Mouse (Mus musculus): ENCODE data around the gene Ube2g2. TPM values are rescaled to one million over a fixed set of nuclear protein-coding genes. Genes with fewer than 3 reads are reported as not detected.

Ube2g2 gene
- polyA plus RNA-seq, 1 experiment from 2014 or later: 36.4 TPM

DNA sequence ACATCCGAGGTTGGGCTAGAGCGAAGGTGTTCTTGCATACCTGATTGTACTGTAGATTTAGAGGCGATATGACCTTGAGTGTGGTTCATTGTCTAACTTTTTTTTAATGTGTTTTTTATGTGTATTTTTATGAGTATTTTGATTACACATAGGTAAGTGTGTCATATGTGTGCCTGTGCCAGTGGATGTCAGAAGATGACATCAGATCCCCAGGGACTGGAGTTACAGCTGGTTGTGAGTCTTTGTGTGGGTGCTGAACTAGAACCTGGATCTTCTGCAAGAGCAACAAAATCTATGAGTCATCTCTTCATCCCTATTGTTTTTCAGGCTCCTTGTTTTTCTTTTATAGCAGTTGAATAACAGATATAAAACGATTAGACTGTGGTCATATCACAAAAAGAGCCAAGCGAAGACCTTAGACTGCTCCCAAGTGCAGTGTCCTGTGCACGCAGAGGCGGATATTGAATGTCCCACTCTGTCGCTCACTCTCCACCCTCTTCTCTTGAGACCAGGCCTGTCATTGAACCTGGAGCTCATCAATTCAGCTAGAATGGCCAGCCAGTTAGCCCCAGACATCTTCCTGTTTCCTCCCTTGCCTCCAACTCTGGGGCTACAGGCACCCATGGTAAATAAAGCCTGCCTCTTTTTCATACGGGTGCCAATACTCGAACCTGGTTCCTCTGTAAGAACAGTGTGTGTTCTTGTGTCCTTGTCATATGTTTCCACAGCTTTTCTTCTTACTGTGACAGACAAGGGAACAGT is 1.7 kb downstream of the Ube2g2 start:
- no peak for TF ChIP-seq CTCF (IDR thresholded peaks at IDR 0.05; ENCODE audit: low read depth)
- ATAC-seq: no peak
- Histone ChIP-seq H3K9me3 (ENCODE audit: control insufficient read depth) (no peaks in the 10 kb centered on the region), H3K4me1 (replicated peaks; ENCODE audit: control insufficient read depth, insufficient read depth, low read length) (0 out of 2 replicates have a peak, but pooled peaks cover 3% of the 10 kb centered on the region), H3K27me3 (replicated peaks; ENCODE audit: control insufficient read depth, insufficient read depth, low read length) (no peaks in the 10 kb centered on the region), H3K4me2 (replicated peaks; ENCODE audit: low read depth) (peak overlapping the region; percentile 85), H3K9ac (ENCODE audit: low read depth, low read length) (no peak overlapping the region), H3K4me3 (ENCODE audit: low read depth, low read length) (peak overlapping the region; percentile 84; the same call in 1 of the 2 replicates), H3K36me3 (ENCODE audit: control insufficient read depth, insufficient read depth) (peaks cover 4% of the 10 kb centered on the region; the same call in 1 of the 2 replicates), H3K27ac (ENCODE audit: low read depth, low read length) (no peak overlapping the region)
- 81% methylated on average over 10 of the region's 10 CpGs for WGBS

DNA sequence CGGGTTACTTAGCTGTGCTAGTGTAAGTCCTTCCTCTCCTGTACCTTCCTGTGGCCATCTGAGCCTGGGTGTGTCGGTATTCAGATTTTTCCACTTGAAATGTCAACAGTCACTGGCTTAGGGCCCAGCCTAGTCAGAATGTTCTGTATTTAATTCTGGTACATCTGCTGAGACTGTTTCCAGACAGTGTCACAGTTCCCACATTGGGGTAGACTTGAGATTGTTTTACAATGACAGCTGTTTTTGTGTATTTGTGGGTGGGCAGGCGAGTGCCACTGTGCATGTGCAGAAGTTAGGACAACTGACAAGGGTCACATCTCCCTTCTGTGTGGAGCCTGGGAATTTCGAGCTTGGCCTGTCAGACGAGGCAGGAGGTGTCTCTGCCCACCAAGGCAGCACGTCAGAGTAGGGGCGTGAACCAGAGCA is 2.5 kb downstream of the Ube2g2 start:
- no peak overlapping the region for H3K4me3 ChIP-seq (ENCODE audit: low read depth, low read length)
- TF ChIP-seq CTCF (IDR thresholded peaks at IDR 0.05; ENCODE audit: low read depth): no peak
- H3K36me3 ChIP-seq (ENCODE audit: control insufficient read depth, insufficient read depth): no peaks in the 10 kb centered on the region
- no peak overlapping the region for H3K27ac ChIP-seq (ENCODE audit: low read depth, low read length)
- ATAC-seq: no peak
- H3K4me2 ChIP-seq (replicated peaks; ENCODE audit: low read depth): no peak overlapping the region
- WGBS: 55% methylated on average over 7 of the region's 7 CpGs
- H3K27me3 ChIP-seq (replicated peaks; ENCODE audit: control insufficient read depth, insufficient read depth, low read length): no peaks in the 10 kb centered on the region
- no peaks in the 10 kb centered on the region for H3K9me3 ChIP-seq (ENCODE audit: control insufficient read depth)
- H3K4me1 ChIP-seq (replicated peaks; ENCODE audit: control insufficient read depth, insufficient read depth, low read length): 0 out of 2 replicates have a peak, but pooled peaks cover 3% of the 10 kb centered on the region
- H3K9ac ChIP-seq (ENCODE audit: low read depth, low read length): no peak overlapping the region

DNA sequence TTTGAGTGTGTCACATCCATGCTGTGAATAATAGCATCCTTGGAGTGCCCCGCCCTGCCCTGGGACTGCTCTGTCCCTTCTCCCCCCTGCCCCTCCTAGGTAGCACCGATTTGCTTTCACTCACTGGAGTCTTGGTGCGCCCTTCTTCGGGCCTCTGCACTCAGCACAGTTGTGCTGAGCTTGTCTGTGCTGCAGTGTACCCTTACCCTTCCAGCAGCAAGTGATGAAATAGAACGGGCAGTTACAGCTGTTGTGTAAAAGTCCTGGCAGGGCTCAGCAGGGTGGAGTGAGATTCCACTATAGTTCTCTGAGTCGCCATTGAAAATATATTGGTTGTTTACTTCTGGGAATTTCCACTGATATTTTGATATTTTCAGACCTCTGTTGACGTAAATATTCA is 4.0 kb downstream of the Ube2g2 start:
- 62% methylated on average over 7 of the region's 7 CpGs for WGBS
- Histone ChIP-seq H3K27ac (ENCODE audit: low read depth, low read length) (no peak overlapping the region; the same call in 1 of the 2 replicates), H3K4me1 (replicated peaks; ENCODE audit: control insufficient read depth, insufficient read depth, low read length) (0 out of 2 replicates have a peak, but pooled peaks cover 3% of the 10 kb centered on the region), H3K4me2 (replicated peaks; ENCODE audit: low read depth) (no peak overlapping the region), H3K4me3 (ENCODE audit: low read depth, low read length) (no peak overlapping the region), H3K36me3 (ENCODE audit: control insufficient read depth, insufficient read depth) (0 out of 2 replicates have a peak, but pooled peaks cover under 1% of the 10 kb centered on the region), H3K9me3 (ENCODE audit: control insufficient read depth) (no peaks in the 10 kb centered on the region), H3K9ac (ENCODE audit: low read depth, low read length) (no peak overlapping the region), H3K27me3 (replicated peaks; ENCODE audit: control insufficient read depth, insufficient read depth, low read length) (no peaks in the 10 kb centered on the region)
- TF ChIP-seq CTCF (IDR thresholded peaks at IDR 0.05; ENCODE audit: low read depth): no peak
- no peak for ATAC-seq

DNA sequence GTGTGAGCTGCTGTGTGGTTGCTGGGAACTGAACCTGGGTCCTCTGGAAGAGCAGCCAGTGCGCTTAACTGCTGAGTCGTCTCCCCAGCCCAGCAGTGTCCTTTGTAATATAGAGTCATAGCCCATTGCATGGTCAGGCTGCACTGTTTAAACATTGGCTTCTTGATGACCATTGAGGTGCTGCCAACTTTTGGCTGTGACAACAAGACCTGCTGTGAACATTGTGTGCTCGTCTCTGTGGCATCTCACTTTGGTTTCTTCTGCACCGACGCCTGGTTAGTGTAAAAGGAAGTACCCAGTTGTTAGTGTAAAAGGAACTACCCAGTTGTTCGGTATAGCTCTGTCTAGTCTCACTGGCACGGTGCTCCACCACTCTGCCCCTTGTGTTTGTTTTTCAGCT is 4.5 kb downstream of the Ube2g2 start:
- TF ChIP-seq CTCF (IDR thresholded peaks at IDR 0.05; ENCODE audit: low read depth): no peak
- 0 out of 2 replicates have a peak, but pooled peaks cover 3% of the 10 kb centered on the region for H3K4me1 ChIP-seq (replicated peaks; ENCODE audit: control insufficient read depth, insufficient read depth, low read length)
- 0 out of 2 replicates have a peak, but pooled peaks cover 6% of the 10 kb centered on the region for H3K36me3 ChIP-seq (ENCODE audit: control insufficient read depth, insufficient read depth)
- H3K9ac ChIP-seq (ENCODE audit: low read depth, low read length): no peak overlapping the region
- H3K4me3 ChIP-seq (ENCODE audit: low read depth, low read length): no peak overlapping the region
- no peak overlapping the region for H3K27ac ChIP-seq (ENCODE audit: low read depth, low read length)
- WGBS: 65% methylated on average over 7 of the region's 7 CpGs
- H3K9me3 ChIP-seq (ENCODE audit: control insufficient read depth): no peaks in the 10 kb centered on the region
- no peaks in the 10 kb centered on the region for H3K27me3 ChIP-seq (replicated peaks; ENCODE audit: control insufficient read depth, insufficient read depth, low read length)
- no peak for ATAC-seq
- H3K4me2 ChIP-seq (replicated peaks; ENCODE audit: low read depth): no peak overlapping the region

DNA sequence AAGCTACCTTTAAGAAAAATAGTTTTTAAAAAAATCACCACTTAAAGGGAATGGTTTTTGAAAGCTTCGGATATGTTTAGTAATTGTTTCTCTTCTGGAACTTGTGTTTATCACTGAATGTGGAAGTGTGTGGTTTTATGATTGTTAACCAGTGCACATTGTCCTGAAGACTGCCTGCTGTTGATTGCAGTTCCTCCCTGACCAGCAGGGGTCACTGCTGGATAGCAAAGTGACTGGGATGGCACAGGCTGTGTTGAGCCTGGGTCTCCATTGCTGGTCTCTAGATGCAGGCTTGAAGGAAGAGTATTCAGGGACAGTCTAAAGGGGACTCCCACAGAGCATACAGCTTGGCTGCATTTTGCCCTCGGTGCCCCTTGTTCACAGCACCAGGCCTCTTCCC is 5.4 kb downstream of the Ube2g2 start:
- no peak overlapping the region for H3K27ac ChIP-seq (ENCODE audit: low read depth, low read length)
- WGBS: 55% methylated on average over 2 of the region's 2 CpGs
- 0 out of 2 replicates have a peak, but pooled peaks cover 3% of the 10 kb centered on the region for H3K4me1 ChIP-seq (replicated peaks; ENCODE audit: control insufficient read depth, insufficient read depth, low read length)
- TF ChIP-seq CTCF (IDR thresholded peaks at IDR 0.05; ENCODE audit: low read depth): peak; percentile 98
- H3K9me3 ChIP-seq (ENCODE audit: control insufficient read depth): no peaks in the 10 kb centered on the region
- peak; percentile 49; the same call in 1 of the 2 replicates for ATAC-seq
- H3K4me3 ChIP-seq (ENCODE audit: low read depth, low read length): no peak overlapping the region
- no peak overlapping the region for H3K4me2 ChIP-seq (replicated peaks; ENCODE audit: low read depth)
- no peak overlapping the region for H3K9ac ChIP-seq (ENCODE audit: low read depth, low read length)
- no peaks in the 10 kb centered on the region for H3K27me3 ChIP-seq (replicated peaks; ENCODE audit: control insufficient read depth, insufficient read depth, low read length)
- H3K36me3 ChIP-seq (ENCODE audit: control insufficient read depth, insufficient read depth): peaks cover 12% of the 10 kb centered on the region

DNA sequence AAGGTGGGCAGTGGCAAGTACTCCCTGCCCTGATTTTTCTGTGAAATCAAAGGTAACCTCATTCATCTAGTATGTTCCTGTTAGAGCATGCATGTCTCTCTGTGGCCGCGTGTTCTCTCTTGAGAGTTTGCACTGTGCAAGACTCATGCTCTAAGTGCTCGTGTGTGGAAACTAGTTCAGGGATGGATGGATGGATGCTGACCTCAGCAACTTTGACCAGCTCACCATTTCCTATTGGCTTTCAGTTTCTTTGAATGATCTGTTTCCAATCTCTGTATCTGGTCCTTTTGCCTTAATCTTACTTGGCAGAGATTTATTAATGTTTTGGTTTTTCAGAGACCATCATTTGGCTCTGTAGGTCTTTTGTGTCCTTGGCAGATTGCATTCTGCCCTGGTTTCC is 7.1 kb downstream of the Ube2g2 start:
- Histone ChIP-seq H3K4me1 (replicated peaks; ENCODE audit: control insufficient read depth, insufficient read depth, low read length) (0 out of 2 replicates have a peak, but pooled peaks cover 3% of the 10 kb centered on the region), H3K4me2 (replicated peaks; ENCODE audit: low read depth) (no peak overlapping the region), H3K27me3 (replicated peaks; ENCODE audit: control insufficient read depth, insufficient read depth, low read length) (no peaks in the 10 kb centered on the region), H3K9ac (ENCODE audit: low read depth, low read length) (no peak overlapping the region), H3K27ac (ENCODE audit: low read depth, low read length) (no peak overlapping the region), H3K9me3 (ENCODE audit: control insufficient read depth) (no peaks in the 10 kb centered on the region), H3K4me3 (ENCODE audit: low read depth, low read length) (no peak overlapping the region), H3K36me3 (ENCODE audit: control insufficient read depth, insufficient read depth) (peaks cover 23% of the 10 kb centered on the region)
- no peak for TF ChIP-seq CTCF (IDR thresholded peaks at IDR 0.05; ENCODE audit: low read depth)
- no peak for ATAC-seq
- 82% methylated on average over 3 of the region's 3 CpGs for WGBS

All from intestine, postnatal 0 days (tissue).